Mouse (Mus musculus): ENCODE results near the gene Gatad2a.

- TF ChIP-seq CTCF (IDR thresholded peaks at IDR 0.05; ENCODE audit: low read depth, low read length) (no peak), GATA2 (IDR thresholded peaks at IDR 0.05; ENCODE audit: borderline replicate concordance, low read depth, low read length) (no peak), TAL1 (conservative IDR thresholded peaks at IDR 0.05; ENCODE audit: low read depth, low read length) (no peak), GATA1 (IDR thresholded peaks at IDR 0.05; ENCODE audit: borderline replicate concordance, low read length) (no peak), POLR2AphosphoS5 (IDR thresholded peaks at IDR 0.05; ENCODE audit: insufficient replicate concordance, low read depth, low read length) (no peak)
These were observed 108.6 kb downstream of the Gatad2a start, which contains the start of gene Cilp2 for GRCm38 (mm10) chr8:69887289-69888243.
